Mouse (Mus musculus) heart, embryonic 13.5 days (tissue): Measurements from ENCODE around the gene Gstm5. TPM values are rescaled to one million over a fixed set of nuclear protein-coding genes. Genes with fewer than 3 reads are reported as not detected.
"Not testable (repeated sequence)": the region's sequence is repeated elsewhere in the genome, so short reads cannot be mapped to it uniquely, and the experiment has no call there.

Experiments
- ATAC-seq: fragments of 200-750 bp; cut with Nextera tagmentation; 2 replicates; pipeline ENCODE4 v1.8.0; 2017; ENCODE audit warnings: moderate TSS enrichment; ENCODE audit not compliant: insufficient number of reproducible peaks, low FRiP score, low TSS enrichment; ENCODE audit errors: extremely low read depth
- H3K27ac ChIP-seq: fragments of 300-500 bp; sonication (generic); replicated peaks from 2 replicates; pipeline ENCODE4 v1.5.1; 2015; ENCODE audit warnings: moderate library complexity, mild to moderate bottlenecking, inconsistent platforms
- H3K27me3 ChIP-seq: fragments of 300-500 bp; sonication (generic); replicated peaks from 2 replicates; pipeline ENCODE4 v1.6.1; 2015; ENCODE audit warnings: mild to moderate bottlenecking, inconsistent platforms
- H3K36me3 ChIP-seq: fragments of 300-500 bp; sonication (generic); 2 replicates; pipeline ENCODE4 v1.6.1; 2015; ENCODE audit warnings: mild to moderate bottlenecking, inconsistent platforms
- H3K4me1 ChIP-seq: fragments of 300-500 bp; sonication (generic); 2 replicates; pipeline ENCODE4 v1.6.1; 2015; ENCODE audit warnings: inconsistent platforms
- H3K4me2 ChIP-seq: fragments of 300-500 bp; sonication (generic); 2 replicates; pipeline ENCODE4 v1.6.1; 2015; ENCODE audit warnings: inconsistent platforms, mild to moderate bottlenecking, moderate library complexity
- H3K4me3 ChIP-seq: fragments of 300-500 bp; sonication (generic); 2 replicates; pipeline ENCODE4 v1.5.1; 2015; ENCODE audit warnings: moderate library complexity, mild to moderate bottlenecking, inconsistent platforms
- H3K9ac ChIP-seq: fragments of 300-500 bp; sonication (generic); 2 replicates; pipeline ENCODE4 v1.6.1; 2015; ENCODE audit warnings: inconsistent platforms, mild to moderate bottlenecking, moderate library complexity
- H3K9me3 ChIP-seq: fragments of 300-500 bp; sonication (generic); 2 replicates; pipeline ENCODE4 v1.6.1; 2016; ENCODE audit warnings: inconsistent platforms
- WGBS: fragments of 180-500 bp; shearing (Covaris S2); methylation state at CpG from one replicate; pipeline ENCODE4 v1.1.7; 2015; ENCODE audit warnings: mixed read lengths; 5-methylcytosine and 5-hydroxymethylcytosine counted together
- polyA plus RNA-seq: library from polyadenylated mRNA; unstranded; fragments of >200 nt; fragmentation: Nextera tagmentation; extraction: Ambion mirVana; gene quantifications from 2 replicates; pipeline ENCODE4 v1.2.1, GENCODE M21; 2015

Gstm5 gene
- polyA plus RNA-seq, 1 experiment from 2014 or later = 131 TPM

- no peak overlapping the region for H3K4me3 ChIP-seq
- no peak overlapping the region for H3K9ac ChIP-seq
- H3K27me3 ChIP-seq = no peaks in the 10 kb centered on the region
- no peaks in the 10 kb centered on the region for H3K36me3 ChIP-seq
- no peak overlapping the region for H3K4me2 ChIP-seq
- WGBS = 61% methylated on average over 6 of the region's 6 CpGs
- no peaks in the 10 kb centered on the region for H3K9me3 ChIP-seq
- no peak for ATAC-seq
- H3K4me1 ChIP-seq = peaks cover 4% of the 10 kb centered on the region
- H3K27ac ChIP-seq = no peak overlapping the region
These were observed 20.4 kb upstream of the Gstm5 start for GRCm38 (mm10) chr3:107875231-107875630.

GRCm38 (mm10) chr3:107877005-107877404 is 18.6 kb upstream of the Gstm5 start, which contains the start of gene Eps8l3:
Gene Eps8l3, plus strand, starts transcription at chr3:107877229.
- H3K9me3 ChIP-seq = no peaks in the 10 kb centered on the region
- H3K27me3 ChIP-seq = no peaks in the 10 kb centered on the region
- ATAC-seq = 0 out of 2 replicates have a peak, but pooled peaks have one; percentile 6
- no peak within 1 kb of the TSS for H3K4me2 ChIP-seq
- WGBS = 79% methylated on average over 5 of the region's 5 CpGs
- no peak within 1 kb of the TSS for H3K4me3 ChIP-seq
- H3K27ac ChIP-seq = no peak within 1 kb of the TSS
- peaks cover 4% of the 10 kb centered on the region for H3K4me1 ChIP-seq
- no peak within 1 kb of the TSS for H3K9ac ChIP-seq
- no peaks in the 10 kb centered on the region for H3K36me3 ChIP-seq

- WGBS = 59% methylated on average over 12 of the region's 12 CpGs
- H3K4me3 ChIP-seq = no peak overlapping the region
- no peak overlapping the region for H3K27ac ChIP-seq
- no peak for ATAC-seq
- H3K4me1 ChIP-seq = peaks cover 4% of the 10 kb centered on the region
- H3K4me2 ChIP-seq = no peak overlapping the region
- no peak overlapping the region for H3K9ac ChIP-seq
- no peaks in the 10 kb centered on the region for H3K27me3 ChIP-seq
- no peaks in the 10 kb centered on the region for H3K36me3 ChIP-seq
- no peaks in the 10 kb centered on the region for H3K9me3 ChIP-seq
These were observed 17.6 kb upstream of the Gstm5 start for GRCm38 (mm10) chr3:107877747-107878736.

GRCm38 (mm10) chr3:107887674-107888495 is 7.7 kb upstream of the Gstm5 start:
- Histone ChIP-seq H3K9me3 (no peaks in the 10 kb centered on the region), H3K4me2 (no peak overlapping the region), H3K9ac (no peak overlapping the region), H3K27me3 (peaks cover 6% of the 10 kb centered on the region; the same call in 1 of the 2 replicates), H3K36me3 (no peaks in the 10 kb centered on the region), H3K27ac (no peak overlapping the region), H3K4me1 (no peaks in the 10 kb centered on the region), H3K4me3 (no peak overlapping the region)
- ATAC-seq = no peak
- WGBS = 77% methylated on average over 9 of the region's 9 CpGs

- not testable (repeated sequence) for H3K4me1 ChIP-seq, H3K4me2 ChIP-seq, H3K36me3 ChIP-seq, H3K9me3 ChIP-seq, H3K27ac ChIP-seq, H3K4me3 ChIP-seq, H3K27me3 ChIP-seq, H3K9ac ChIP-seq, ATAC-seq
- WGBS = 73% methylated on average over 2 of the region's 2 CpGs
These were observed 6.4 kb upstream of the Gstm5 start for GRCm38 (mm10) chr3:107889236-107889635.

GRCm38 (mm10) chr3:107895194-107895719 is 364 bp upstream of the Gstm5 start:
- Histone ChIP-seq H3K4me2 (peak overlapping the region; percentile 90), H3K4me1 (peaks cover 10% of the 10 kb centered on the region), H3K9ac (peak overlapping the region; percentile 90), H3K9me3 (no peaks in the 10 kb centered on the region), H3K36me3 (peaks cover 20% of the 10 kb centered on the region), H3K27me3 (no peaks in the 10 kb centered on the region), H3K27ac (no peak overlapping the region), H3K4me3 (peak overlapping the region; percentile 83)
- WGBS = 5% methylated on average over 6 of the region's 6 CpGs
- no peak for ATAC-seq

GRCm38 (mm10) chr3:107898691-107899090 is 3.1 kb downstream of the Gstm5 start:
- Histone ChIP-seq H3K36me3 (peaks cover 17% of the 10 kb centered on the region), H3K9ac (no peak overlapping the region), H3K4me1 (peaks cover 18% of the 10 kb centered on the region), H3K4me2 (no peak overlapping the region), H3K27ac (no peak overlapping the region), H3K4me3 (no peak overlapping the region), H3K9me3 (no peaks in the 10 kb centered on the region), H3K27me3 (no peaks in the 10 kb centered on the region)
- WGBS = 88% methylated on average over 13 of the region's 13 CpGs
- ATAC-seq = no peak

GRCm38 (mm10) chr3:107900955-107901673 is 5.5 kb downstream of the Gstm5 start:
- Histone ChIP-seq H3K36me3 (peaks cover 17% of the 10 kb centered on the region), H3K9me3 (no peaks in the 10 kb centered on the region), H3K27ac (no peak overlapping the region), H3K4me1 (peaks cover 11% of the 10 kb centered on the region), H3K4me3 (no peak overlapping the region), H3K9ac (no peak overlapping the region), H3K4me2 (no peak overlapping the region), H3K27me3 (no peaks in the 10 kb centered on the region)
- no peak for ATAC-seq
- WGBS = 51% methylated on average over 11 of the region's 11 CpGs

- 0 out of 2 replicates have a peak, but pooled peaks cover 4% of the 10 kb centered on the region for H3K27me3 ChIP-seq
- no peak overlapping the region for H3K4me2 ChIP-seq
- H3K4me3 ChIP-seq = no peak overlapping the region
- H3K27ac ChIP-seq = no peak overlapping the region
- H3K9ac ChIP-seq = no peak overlapping the region
- WGBS = 55% methylated on average over 6 of the region's 6 CpGs
- H3K4me1 ChIP-seq = peaks cover 5% of the 10 kb centered on the region
- H3K36me3 ChIP-seq = no peaks in the 10 kb centered on the region
- H3K9me3 ChIP-seq = no peaks in the 10 kb centered on the region
- ATAC-seq = no peak
These were observed 10.3 kb downstream of the Gstm5 start for GRCm38 (mm10) chr3:107905942-107906341.

GRCm38 (mm10) chr3:107916674-107917073 is 21.1 kb downstream of the Gstm5 start:
- Histone ChIP-seq H3K27ac (no peak overlapping the region), H3K36me3 (no peaks in the 10 kb centered on the region), H3K9me3 (no peaks in the 10 kb centered on the region), H3K4me3 (no peak overlapping the region), H3K4me2 (no peak overlapping the region), H3K9ac (no peak overlapping the region), H3K4me1 (no peaks in the 10 kb centered on the region), H3K27me3 (peaks cover 24% of the 10 kb centered on the region)
- WGBS = 75% methylated on average over 15 of the region's 15 CpGs
- no peak for ATAC-seq
